Mouse (Mus musculus) kidney, adult 11 months (tissue): ENCODE data around the gene Olfr518.

Experiments used
- DNase-seq: peaks from one replicate; pipeline ENCODE4 v3.0.0; 2022

Gene Olfr518

GRCm38 (mm10) chr7:108884906-108885305 lies at the start of gene Olfr518:
Gene Olfr518 (minus strand): TSS chr7:108885006.
- DNase-seq = no peak

- peak; percentile 97 for DNase-seq
These were observed 49.3 kb upstream of the Olfr518 start, which contains the start of gene Eif3f for GRCm38 (mm10) chr7:108933794-108934731. Gene Eif3f (plus strand): TSS chr7:108934417.

GRCm38 (mm10) chr7:108929726-108930393 lies 45.1 kb upstream of the Olfr518 start, which contains the start of gene Nlrp10:
Gene Nlrp10 (minus strand): TSS chr7:108930178.
- DNase-seq = no peak

GRCm38 (mm10) chr7:108928280-108929188 lies 43.7 kb upstream of the Olfr518 start:
- DNase-seq = no peak

- DNase-seq = no peak
These were observed 42.2 kb upstream of the Olfr518 start for GRCm38 (mm10) chr7:108927043-108927442.

- DNase-seq = no peak
These were observed 19.2 kb upstream of the Olfr518 start for GRCm38 (mm10) chr7:108903969-108904368.

GRCm38 (mm10) chr7:108894320-108894719 lies 9.5 kb upstream of the Olfr518 start, which contains the start of gene Olfr519:
Gene Olfr519 (minus strand): TSS chr7:108894420.
- no peak for DNase-seq

- DNase-seq = no peak
These were observed 12.5 kb downstream of the Olfr518 start, which contains the start of gene Olfr517 for GRCm38 (mm10) chr7:108872279-108872678. Gene Olfr517 (minus strand): TSS chr7:108872379.

- no peak for DNase-seq
These were observed 34.4 kb downstream of the Olfr518 start, which contains the start of gene Olfr516 for GRCm38 (mm10) chr7:108850429-108850828. Gene Olfr516 (minus strand): TSS chr7:108850529.
